In genomic region chr5:135962492-135963279, GRCm38 (mm10) we compare ENCODE assay signal across 1 mouse cellular context.
TF ChIP-seq lines count a peak whose summit lies in the region.

No protein-coding gene starts in this region.

TF ChIP-seq in MEL, 35 proteins besides CTCF, POLR2A, EP300 and RAD21 (continued from another document):
- TF ChIP-seq MAZ (IDR thresholded peaks at IDR 0.05; ENCODE audit: low read depth, low read length) (peak; percentile 48), MXI1 (IDR thresholded peaks at IDR 0.05; ENCODE audit: low read depth, low read length) (peak; percentile 45), NRF1 (IDR thresholded peaks at IDR 0.05; ENCODE audit: insufficient read depth, low read depth, low read length, poor library complexity, severe bottlenecking) (peak; percentile 71), POLR2AphosphoS5 (IDR thresholded peaks at IDR 0.05; ENCODE audit: borderline replicate concordance, low read depth, low read length) (no peak), POLR2AphosphoS2 (IDR thresholded peaks at IDR 0.05; ENCODE audit: low read length) (peak; percentile 87), USF2 (IDR thresholded peaks at IDR 0.05; ENCODE audit: borderline replicate concordance in 1 of 2, insufficient read depth in 1 of 2, low read depth in 1 of 2, low read length in 2 of 2) (no peak), JUND (IDR thresholded peaks at IDR 0.05; ENCODE audit: low read depth, low read length) (no peak), NELFE (IDR thresholded peaks at IDR 0.05; ENCODE audit: low read depth, low read length) (peak; percentile 93), TBP (IDR thresholded peaks at IDR 0.05; ENCODE audit: low read depth, low read length) (peak; percentile 78), ELF1 (IDR thresholded peaks at IDR 0.05; ENCODE audit: low read depth, low read length) (0 out of 2 replicates have a peak, but pooled peaks have one; percentile 52), ZMIZ1 (IDR thresholded peaks at IDR 0.05; ENCODE audit: low read depth, low read length) (peak; percentile 93), ZKSCAN1 (IDR thresholded peaks at IDR 0.05; ENCODE audit: low read depth, low read length) (no peak), SMC3 (IDR thresholded peaks at IDR 0.05; ENCODE audit: low read depth, low read length) (no peak), ZNF384 (IDR thresholded peaks at IDR 0.05; ENCODE audit: low read depth, low read length) (no peak; the same call in 1 of the 2 replicates), GABPA (IDR thresholded peaks at IDR 0.05; ENCODE audit: low read depth, low read length) (no peak), KAT2A (conservative IDR thresholded peaks at IDR 0.05; ENCODE audit: low read depth, low read length) (peak; percentile 23; the same call in 1 of the 2 replicates), UBTF (IDR thresholded peaks at IDR 0.05; ENCODE audit: borderline replicate concordance, insufficient read depth, low read depth, low read length) (0 out of 2 replicates have a peak, but pooled peaks have one; percentile 20), SIN3A (IDR thresholded peaks at IDR 0.05; ENCODE audit: low read length) (0 out of 2 replicates have a peak, but pooled peaks have one; percentile 3)
